Mouse (Mus musculus): ENCODE measurements around the gene Msmp. TPM values are rescaled to one million over a fixed set of nuclear protein-coding genes. Genes with fewer than 3 reads are reported as not detected.
A peak's percentile ranks its signal among the peaks of the same experiment; 100 is the strongest.
"Not testable (repeated sequence)": the region's sequence is repeated elsewhere in the genome, so short reads cannot be mapped to it uniquely, and the experiment has no call there.

Gene Msmp
- polyA plus RNA-seq, 1 experiment = not detected

- DNase-seq (ENCODE audit: low read depth, low spot score) = no peak
Measured at GRCm38 (mm10) chr4:43598200-43598599, 13.9 kb upstream of the Msmp start.

GRCm38 (mm10) chr4:43596597-43596996, 12.3 kb upstream of the Msmp start:
- 86% methylated on average over 2 of the region's 2 CpGs for WGBS
- DNase-seq (ENCODE audit: low read depth, low spot score) = not testable (repeated sequence)

More at GRCm38 (mm10) chr4:43598200-43598599, 13.9 kb upstream of the Msmp start:
- 71% methylated on average over 4 of the region's 4 CpGs for WGBS

- no peak for DNase-seq (ENCODE audit: low read depth, low spot score)
- 26% methylated on average over 3 of the region's 3 CpGs for WGBS
Measured at GRCm38 (mm10) chr4:43593453-43593852, 9.2 kb upstream of the Msmp start.

- WGBS = 87% methylated on average over 3 of the region's 3 CpGs
- DNase-seq (ENCODE audit: low read depth, low spot score) = no peak
Measured at GRCm38 (mm10) chr4:43591961-43592360, 7.7 kb upstream of the Msmp start.

- no peak for DNase-seq (ENCODE audit: low read depth, low spot score)
- WGBS = 45% methylated on average over 5 of the region's 5 CpGs
Measured at GRCm38 (mm10) chr4:43591543-43591942, 7.2 kb upstream of the Msmp start.

- WGBS = 43% methylated on average over 7 of the region's 7 CpGs
- DNase-seq (ENCODE audit: low read depth, low spot score) = no peak
Measured at GRCm38 (mm10) chr4:43587681-43588080, 3.4 kb upstream of the Msmp start.

- 36% methylated on average over 8 of the region's 8 CpGs for WGBS
- DNase-seq (ENCODE audit: low read depth, low spot score) = no peak
Measured at GRCm38 (mm10) chr4:43586411-43586810, 2.1 kb upstream of the Msmp start.

GRCm38 (mm10) chr4:43585682-43586081, 1.4 kb upstream of the Msmp start:
- 66% methylated on average over 10 of the region's 10 CpGs for WGBS

GRCm38 (mm10) chr4:43583421-43583820, 873 bp downstream of the Msmp start:
- no peak for DNase-seq (ENCODE audit: low read depth, low spot score)
- 74% methylated on average over 7 of the region's 7 CpGs for WGBS

More at GRCm38 (mm10) chr4:43585682-43586081, 1.4 kb upstream of the Msmp start:
- DNase-seq (ENCODE audit: low read depth, low spot score) = no peak

- DNase-seq (ENCODE audit: low read depth, low spot score) = no peak
- WGBS = 81% methylated on average over 5 of the region's 5 CpGs
Measured at GRCm38 (mm10) chr4:43582241-43582640, 2.1 kb downstream of the Msmp start.

GRCm38 (mm10) chr4:43581381-43581780, 2.9 kb downstream of the Msmp start:
- DNase-seq (ENCODE audit: low read depth, low spot score) = no peak
- 96% methylated on average over 12 of the region's 12 CpGs for WGBS

- DNase-seq (ENCODE audit: low read depth, low spot score) = no peak
- 90% methylated on average over 5 of the region's 5 CpGs for WGBS
Measured at GRCm38 (mm10) chr4:43580721-43581120, 3.6 kb downstream of the Msmp start.

GRCm38 (mm10) chr4:43579731-43580130, 4.6 kb downstream of the Msmp start:
- no peak for DNase-seq (ENCODE audit: low read depth, low spot score)
- 69% methylated on average over 6 of the region's 6 CpGs for WGBS

- 4% methylated on average over 10 of the region's 10 CpGs for WGBS
- DNase-seq (ENCODE audit: low read depth, low spot score) = no peak
Measured at GRCm38 (mm10) chr4:43579256-43579655, 5.0 kb downstream of the Msmp start.

- under 1% methylated on average over 76 of the region's 76 CpGs for WGBS
- peak; percentile 68 for DNase-seq (ENCODE audit: low read depth, low spot score)
Measured at GRCm38 (mm10) chr4:43578376-43579204, 5.7 kb downstream of the Msmp start, which contains the start of the genes Rgp1 and Gba2. Gene Rgp1, plus strand, starts transcription at chr4:43578715. Gene Gba2, minus strand, starts transcription at chr4:43578873.

- no peak for DNase-seq (ENCODE audit: low read depth, low spot score)
- WGBS = 40% methylated on average over 8 of the region's 8 CpGs
Measured at GRCm38 (mm10) chr4:43577237-43577881, 6.9 kb downstream of the Msmp start.

- WGBS = 20% methylated on average over 2 of the region's 2 CpGs
- no peak for DNase-seq (ENCODE audit: low read depth, low spot score)
Measured at GRCm38 (mm10) chr4:43575356-43575755, 8.9 kb downstream of the Msmp start.

- WGBS = 82% methylated on average over 4 of the region's 4 CpGs
Measured at GRCm38 (mm10) chr4:43573561-43573960, 10.7 kb downstream of the Msmp start.

GRCm38 (mm10) chr4:43571395-43572045, 12.8 kb downstream of the Msmp start:
- no peak for DNase-seq (ENCODE audit: low read depth, low spot score)
- 71% methylated on average over 6 of the region's 6 CpGs for WGBS

More at GRCm38 (mm10) chr4:43573561-43573960, 10.7 kb downstream of the Msmp start:
- DNase-seq (ENCODE audit: low read depth, low spot score) = no peak

GRCm38 (mm10) chr4:43567140-43567539, 17.2 kb downstream of the Msmp start:
- 92% methylated on average over 9 of the region's 9 CpGs for whole genome bisulfite sequencing
- no peak for DNase-seq (ENCODE audit: low read depth, low spot score)
